ENCODE assay signal across 11 mouse cellular contexts in the genomic region with DNA sequence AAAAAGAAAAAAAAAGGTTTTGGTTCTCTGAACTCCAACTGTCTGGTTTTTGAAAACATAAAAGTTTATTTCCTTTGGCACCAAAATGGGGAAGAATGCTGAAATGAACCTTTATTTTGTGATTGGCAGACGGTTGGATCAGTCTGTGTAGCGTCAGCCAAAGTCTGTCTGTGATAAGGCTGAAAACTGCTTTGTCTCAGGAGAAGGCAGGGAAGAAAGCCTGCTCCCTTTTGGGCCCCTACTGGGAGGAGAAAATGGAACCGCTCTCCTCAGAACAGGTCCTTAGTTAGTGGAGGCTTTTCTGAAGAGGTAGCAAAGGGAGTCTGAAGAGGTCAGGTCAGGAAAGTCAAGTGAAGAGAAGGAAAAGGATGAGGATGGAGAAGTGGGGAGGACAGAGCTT. TPM values are rescaled to one million over a fixed set of nuclear protein-coding genes. Genes with fewer than 3 reads are reported as not detected.
DNase-seq lines count a peak whose midpoint lies in the region; ATAC-seq lines count a peak whose summit lies in the region.
"Had no signal": no experiment of that assay in that cellular context is flagged by ENCODE, and none has a peak within 500 bp of the region (broad histone marks: within the 10 kb centered on the region; RNA-seq: fewer than 3 reads in every experiment).

No protein-coding gene starts in this region.

- H3K4me3 ChIP-seq in forebrain, embryonic 14.5 days (ENCODE audit: low read depth, low read length): no peak overlapping the region
- no peak overlapping the region for H3K4me3 ChIP-seq in forebrain, embryonic 10.5 days
- no peak overlapping the region for H3K4me3 ChIP-seq in kidney, embryonic 14.5 days (ENCODE audit: low read length)
- H3K4me3 ChIP-seq in embryonic facial prominence, embryonic 13.5 days: no peak overlapping the region
- H3K4me3 ChIP-seq in midbrain, embryonic 12.5 days: no peak overlapping the region
- H3K4me3 ChIP-seq: myocyte had no signal

- H3K27ac ChIP-seq in forebrain, embryonic 14.5 days (ENCODE audit: low read depth, low read length): peak overlapping the region; percentile 55; the same call in 1 of the 2 replicates
- H3K27ac ChIP-seq in forebrain, embryonic 10.5 days: no peak overlapping the region; the same call in 1 of the 2 replicates
- 0 out of 2 replicates have a peak overlapping the region, but pooled peaks have one; percentile 30 for H3K27ac ChIP-seq in kidney, embryonic 14.5 days (ENCODE audit: low read depth, low read length)
- peak overlapping the region; percentile 60 for H3K27ac ChIP-seq in embryonic facial prominence, embryonic 13.5 days
- H3K27ac ChIP-seq in midbrain, embryonic 12.5 days (replicated peaks): peak overlapping the region; percentile 60

- no peak overlapping the region for H3K4me2 ChIP-seq in forebrain, embryonic 14.5 days (ENCODE audit: low read length)
- H3K4me2 ChIP-seq in kidney, embryonic 14.5 days (replicated peaks; ENCODE audit: low read depth, low read length): no peak overlapping the region; the same call in 1 of the 2 replicates
- peak overlapping the region; percentile 16; the same call in 1 of the 2 replicates for H3K4me2 ChIP-seq in embryonic facial prominence, embryonic 13.5 days
- no peak overlapping the region for H3K4me2 ChIP-seq in midbrain, embryonic 12.5 days (replicated peaks)

- peaks cover 22% of the 10 kb centered on the region for H3K4me1 ChIP-seq in forebrain, embryonic 14.5 days (ENCODE audit: control insufficient read depth, insufficient read depth, low read length)
- H3K4me1 ChIP-seq in forebrain, embryonic 10.5 days: peaks cover 33% of the 10 kb centered on the region
- H3K4me1 ChIP-seq in kidney, embryonic 14.5 days (ENCODE audit: control insufficient read depth, insufficient read depth, low read length): peaks cover 27% of the 10 kb centered on the region
- peaks cover 76% of the 10 kb centered on the region for H3K4me1 ChIP-seq in embryonic facial prominence, embryonic 13.5 days
- peaks cover 26% of the 10 kb centered on the region for H3K4me1 ChIP-seq in midbrain, embryonic 12.5 days

- no peaks in the 10 kb centered on the region for H3K9me3 ChIP-seq in forebrain, embryonic 14.5 days (replicated peaks; ENCODE audit: control insufficient read depth, low read length)
- no peaks in the 10 kb centered on the region for H3K9me3 ChIP-seq in forebrain, embryonic 10.5 days
- H3K9me3 ChIP-seq in kidney, embryonic 14.5 days (ENCODE audit: control insufficient read depth, low read length): no peaks in the 10 kb centered on the region
- H3K9me3 ChIP-seq in embryonic facial prominence, embryonic 13.5 days: 0 out of 2 replicates have a peak, but pooled peaks cover 2% of the 10 kb centered on the region
- H3K9me3 ChIP-seq in midbrain, embryonic 12.5 days: no peaks in the 10 kb centered on the region

- no peaks in the 10 kb centered on the region for H3K27me3 ChIP-seq in forebrain, embryonic 14.5 days (replicated peaks; ENCODE audit: control insufficient read depth, insufficient read depth, low read length)
- H3K27me3 ChIP-seq in forebrain, embryonic 10.5 days (ENCODE audit: poor library complexity, severe bottlenecking): peaks cover 6% of the 10 kb centered on the region
- no peaks in the 10 kb centered on the region for H3K27me3 ChIP-seq in kidney, embryonic 14.5 days (ENCODE audit: control insufficient read depth, insufficient read depth, low read length)
- H3K27me3 ChIP-seq in embryonic facial prominence, embryonic 13.5 days: no peaks in the 10 kb centered on the region
- H3K27me3 ChIP-seq in midbrain, embryonic 12.5 days: 0 out of 2 replicates have a peak, but pooled peaks cover under 1% of the 10 kb centered on the region

- DNase-seq in forebrain, embryonic 14.5 days (ENCODE audit: low spot score): peak; percentile 46
- no peak for DNase-seq in forebrain, embryonic 10.5 days (ENCODE audit: extremely low spot score, low spot score)
- no peak for DNase-seq in kidney, postnatal 25 days
- no peak for DNase-seq in c-Kit-positive CD71-positive TER-119-positive erythroid progenitor cells, embryonic 14.5 days (ENCODE audit: low spot score)
- DNase-seq in spleen, postnatal 4 days (ENCODE audit: low spot score in 2 of 2): no peak
- DNase-seq: liver; thymus, postnatal 25 days had no signal

- H3K9ac ChIP-seq in forebrain, embryonic 14.5 days (ENCODE audit: low read length): peak overlapping the region; percentile 26; the same call in 1 of the 2 replicates
- H3K9ac ChIP-seq in kidney, embryonic 14.5 days (ENCODE audit: low read depth, low read length): no peak overlapping the region
- H3K9ac ChIP-seq in embryonic facial prominence, embryonic 13.5 days: no peak overlapping the region
- H3K9ac ChIP-seq in midbrain, embryonic 12.5 days (replicated peaks): no peak overlapping the region

- H3K36me3 ChIP-seq in forebrain, embryonic 14.5 days (ENCODE audit: control insufficient read depth, insufficient read depth, low read length): no peaks in the 10 kb centered on the region
- no peaks in the 10 kb centered on the region for H3K36me3 ChIP-seq in forebrain, embryonic 10.5 days (replicated peaks)
- no peaks in the 10 kb centered on the region for H3K36me3 ChIP-seq in kidney, embryonic 14.5 days (ENCODE audit: control insufficient read depth, insufficient read depth, low read length)
- H3K36me3 ChIP-seq in embryonic facial prominence, embryonic 13.5 days: peaks cover 20% of the 10 kb centered on the region
- no peaks in the 10 kb centered on the region; the same call in 1 of the 2 replicates for H3K36me3 ChIP-seq in midbrain, embryonic 12.5 days

- whole genome bisulfite sequencing in forebrain, embryonic 14.5 days: 20% methylated on average over 3 of the region's 3 CpGs
- WGBS in forebrain, embryonic 10.5 days: 37% methylated on average over 3 of the region's 3 CpGs
- 53% methylated on average over 3 of the region's 3 CpGs for WGBS in kidney, embryonic 14.5 days
- 42% methylated on average over 3 of the region's 3 CpGs for WGBS in embryonic facial prominence, embryonic 13.5 days
- WGBS in midbrain, embryonic 12.5 days: 19% methylated on average over 3 of the region's 3 CpGs

- ATAC-seq in forebrain, embryonic 14.5 days: peak; percentile 54; the same call in 1 of the 2 replicates
- ATAC-seq in kidney, embryonic 14.5 days (ENCODE audit: low FRiP score, low TSS enrichment): no peak
- ATAC-seq in embryonic facial prominence, embryonic 13.5 days (ENCODE audit: insufficient number of reproducible peaks, insufficient read depth, low FRiP score, low TSS enrichment, low read depth): no peak
- ATAC-seq in midbrain, embryonic 12.5 days (ENCODE audit: low FRiP score, low read depth): no peak

RNA-seq across cellular contexts. Expression of gene Clmp, which starts 7.3 kb away (rescaled TPM):
- 45.6 and 51.6 TPM in 2 replicates for polyA plus RNA-seq in forebrain, embryonic 14.5 days (2014; fragmentation: Nextera tagmentation; extraction: Ambion mirVana)
- polyA plus RNA-seq in forebrain, embryonic 10.5 days (2016; fragmentation: Nextera tagmentation; extraction: Ambion mirVana): 14.7 and 15.4 TPM in 2 replicates
- 39.0 and 41.5 TPM in 2 replicates for polyA plus RNA-seq in kidney, embryonic 14.5 days (2014; fragmentation: Nextera tagmentation; extraction: Ambion mirVana)
- polyA plus RNA-seq in embryonic facial prominence, embryonic 13.5 days (2015; fragmentation: Nextera tagmentation; extraction: Ambion mirVana): 55.9 and 56.5 TPM in 2 replicates
- 40.8 and 47.4 TPM in 2 replicates for polyA plus RNA-seq in midbrain, embryonic 12.5 days (2016; fragmentation: Nextera tagmentation; extraction: Ambion mirVana)

RNA-seq across cellular contexts. Expression of gene Gm21915, which starts 22.6 kb away (rescaled TPM):
- not detected in 2 replicates for polyA plus RNA-seq in forebrain, embryonic 14.5 days (2014; fragmentation: Nextera tagmentation; extraction: Ambion mirVana)
- polyA plus RNA-seq in forebrain, embryonic 10.5 days (2016; fragmentation: Nextera tagmentation; extraction: Ambion mirVana): not detected in 2 replicates
- not detected in 2 replicates for polyA plus RNA-seq in kidney, embryonic 14.5 days (2014; fragmentation: Nextera tagmentation; extraction: Ambion mirVana)
- polyA plus RNA-seq in embryonic facial prominence, embryonic 13.5 days (2015; fragmentation: Nextera tagmentation; extraction: Ambion mirVana): not detected in 2 replicates
- not detected in 2 replicates for polyA plus RNA-seq in midbrain, embryonic 12.5 days (2016; fragmentation: Nextera tagmentation; extraction: Ambion mirVana)
- polyA plus RNA-seq: myocyte had no signal
